Mouse (Mus musculus): ENCODE data around the gene Smyd5. TPM values are rescaled to one million over a fixed set of nuclear protein-coding genes. Genes with fewer than 3 reads are reported as not detected.

Gene Smyd5
- polyA plus RNA-seq, 2 experiments = 40.2 to 69.5 TPM

- ATAC-seq (ENCODE audit: low FRiP score, low read depth) (no peak), DNase-seq (ENCODE audit: low spot score) (no peak)
- H3K27ac ChIP-seq (replicated peaks; ENCODE audit: low read depth, low read length) = no peak overlapping the region
- no peak for TF ChIP-seq POLR2A (IDR thresholded peaks at IDR 0.05; ENCODE audit: borderline replicate concordance, extremely low read depth, insufficient read depth, insufficient read length)
- no peaks in the 10 kb centered on the region for H3K4me1 ChIP-seq (ENCODE audit: control insufficient read depth, insufficient read depth, low read length)
- 29% methylated on average over 1 of the region's 1 CpGs for WGBS
- no peak overlapping the region for H3K4me2 ChIP-seq (replicated peaks; ENCODE audit: low read depth, low read length, severe bottlenecking)
- H3K27me3 ChIP-seq (ENCODE audit: control insufficient read depth, insufficient read depth, low read length) = no peaks in the 10 kb centered on the region
- no peaks in the 10 kb centered on the region for H3K36me3 ChIP-seq (ENCODE audit: control insufficient read depth, insufficient read depth, low read length)
- no peaks in the 10 kb centered on the region for H3K9me3 ChIP-seq (ENCODE audit: control insufficient read depth, low read length)
- no peak overlapping the region for H3K9ac ChIP-seq (ENCODE audit: low read depth, low read length, severe bottlenecking)
- H3K4me3 ChIP-seq (replicated peaks; ENCODE audit: low read length) = no peak overlapping the region
Observed at GRCm38 (mm10) chr6:85397165-85397564, 34.6 kb upstream of the Smyd5 start.

- Histone ChIP-seq H3K4me2 (replicated peaks; ENCODE audit: low read depth, low read length, severe bottlenecking) (no peak overlapping the region), H3K27ac (replicated peaks; ENCODE audit: low read depth, low read length) (no peak overlapping the region), H3K4me1 (ENCODE audit: control insufficient read depth, insufficient read depth, low read length) (no peaks in the 10 kb centered on the region), H3K27me3 (ENCODE audit: control insufficient read depth, insufficient read depth, low read length) (no peaks in the 10 kb centered on the region), H3K4me3 (replicated peaks; ENCODE audit: low read length) (no peak overlapping the region), H3K9me3 (ENCODE audit: control insufficient read depth, low read length) (no peaks in the 10 kb centered on the region), H3K36me3 (ENCODE audit: control insufficient read depth, insufficient read depth, low read length) (no peaks in the 10 kb centered on the region), H3K9ac (ENCODE audit: low read depth, low read length, severe bottlenecking) (no peak overlapping the region)
- DNase-seq (ENCODE audit: low spot score) (no peak), ATAC-seq (ENCODE audit: low FRiP score, low read depth) (no peak)
- 30% methylated on average over 5 of the region's 5 CpGs for WGBS
- no peak for TF ChIP-seq POLR2A (IDR thresholded peaks at IDR 0.05; ENCODE audit: borderline replicate concordance, extremely low read depth, insufficient read depth, insufficient read length)
Observed at GRCm38 (mm10) chr6:85399715-85400114, 32.1 kb upstream of the Smyd5 start.

GRCm38 (mm10) chr6:85402613-85403012, 29.2 kb upstream of the Smyd5 start:
- 61% methylated on average over 2 of the region's 2 CpGs for WGBS
- Histone ChIP-seq H3K9me3 (ENCODE audit: control insufficient read depth, low read length) (no peaks in the 10 kb centered on the region), H3K27me3 (ENCODE audit: control insufficient read depth, insufficient read depth, low read length) (no peaks in the 10 kb centered on the region), H3K36me3 (ENCODE audit: control insufficient read depth, insufficient read depth, low read length) (no peaks in the 10 kb centered on the region), H3K4me2 (replicated peaks; ENCODE audit: low read depth, low read length, severe bottlenecking) (no peak overlapping the region), H3K4me1 (ENCODE audit: control insufficient read depth, insufficient read depth, low read length) (no peaks in the 10 kb centered on the region), H3K4me3 (replicated peaks; ENCODE audit: low read length) (no peak overlapping the region), H3K9ac (ENCODE audit: low read depth, low read length, severe bottlenecking) (no peak overlapping the region), H3K27ac (replicated peaks; ENCODE audit: low read depth, low read length) (no peak overlapping the region)
- no peak for TF ChIP-seq POLR2A (IDR thresholded peaks at IDR 0.05; ENCODE audit: borderline replicate concordance, extremely low read depth, insufficient read depth, insufficient read length)
- ATAC-seq (ENCODE audit: low FRiP score, low read depth) (no peak), DNase-seq (ENCODE audit: low spot score) (no peak)

- Histone ChIP-seq H3K27me3 (ENCODE audit: control insufficient read depth, insufficient read depth, low read length) (peaks cover 2% of the 10 kb centered on the region; the same call in 1 of the 2 replicates), H3K4me3 (replicated peaks; ENCODE audit: low read length) (no peak overlapping the region), H3K9ac (ENCODE audit: low read depth, low read length, severe bottlenecking) (no peak overlapping the region), H3K4me1 (ENCODE audit: control insufficient read depth, insufficient read depth, low read length) (no peaks in the 10 kb centered on the region), H3K27ac (replicated peaks; ENCODE audit: low read depth, low read length) (no peak overlapping the region), H3K36me3 (ENCODE audit: control insufficient read depth, insufficient read depth, low read length) (no peaks in the 10 kb centered on the region), H3K4me2 (replicated peaks; ENCODE audit: low read depth, low read length, severe bottlenecking) (no peak overlapping the region), H3K9me3 (ENCODE audit: control insufficient read depth, low read length) (no peaks in the 10 kb centered on the region)
- DNase-seq (ENCODE audit: low spot score) (no peak), ATAC-seq (ENCODE audit: low FRiP score, low read depth) (no peak)
- WGBS = 78% methylated on average over 10 of the region's 10 CpGs
- TF ChIP-seq POLR2A (IDR thresholded peaks at IDR 0.05; ENCODE audit: borderline replicate concordance, extremely low read depth, insufficient read depth, insufficient read length) = no peak
Observed at GRCm38 (mm10) chr6:85403039-85403438, 28.8 kb upstream of the Smyd5 start.

GRCm38 (mm10) chr6:85409003-85409402, 22.8 kb upstream of the Smyd5 start:
- DNase-seq (ENCODE audit: low spot score) (no peak), ATAC-seq (ENCODE audit: low FRiP score, low read depth) (no peak)
- no peaks in the 10 kb centered on the region; the same call in 1 of the 2 replicates for H3K4me1 ChIP-seq (ENCODE audit: control insufficient read depth, insufficient read depth, low read length)
- no peak overlapping the region for H3K27ac ChIP-seq (replicated peaks; ENCODE audit: low read depth, low read length)
- 5% methylated on average over 31 of the region's 31 CpGs for WGBS
- H3K4me3 ChIP-seq (replicated peaks; ENCODE audit: low read length) = peak overlapping the region; percentile 3; the same call in 1 of the 2 replicates
- no peak for TF ChIP-seq POLR2A (IDR thresholded peaks at IDR 0.05; ENCODE audit: borderline replicate concordance, extremely low read depth, insufficient read depth, insufficient read length)
- no peaks in the 10 kb centered on the region for H3K9me3 ChIP-seq (ENCODE audit: control insufficient read depth, low read length)
- H3K27me3 ChIP-seq (ENCODE audit: control insufficient read depth, insufficient read depth, low read length) = peaks cover 28% of the 10 kb centered on the region
- peak overlapping the region; percentile 31; the same call in 1 of the 2 replicates for H3K4me2 ChIP-seq (replicated peaks; ENCODE audit: low read depth, low read length, severe bottlenecking)
- peak overlapping the region; percentile 43; the same call in 1 of the 2 replicates for H3K9ac ChIP-seq (ENCODE audit: low read depth, low read length, severe bottlenecking)
- no peaks in the 10 kb centered on the region for H3K36me3 ChIP-seq (ENCODE audit: control insufficient read depth, insufficient read depth, low read length)
